Mouse (Mus musculus): ENCODE results near the gene Shmt1. TPM values are rescaled to one million over a fixed set of nuclear protein-coding genes. Genes with fewer than 3 reads are reported as not detected.
A peak's percentile ranks its signal among the peaks of the same experiment; 100 is the strongest.

The Shmt1 gene
- total and polyA plus RNA-seq, 2 experiments = 214 to 239 TPM

- H3K79me2 ChIP-seq (ENCODE audit: control insufficient read depth, insufficient read depth, low read length) = no peaks in the 10 kb centered on the region
- no peak overlapping the region for H3K4me3 ChIP-seq (ENCODE audit: insufficient read depth, low read depth, low read length)
- TF ChIP-seq POLR2A (IDR thresholded peaks at IDR 0.05; ENCODE audit: extremely low read depth, insufficient read depth, low read length) (no peak), CTCF (IDR thresholded peaks at IDR 0.05; ENCODE audit: low read depth, low read length) (no peak)
Measured at GRCm38 (mm10) chr11:60826700-60827099, 15.2 kb upstream of the Shmt1 start.

DNA sequence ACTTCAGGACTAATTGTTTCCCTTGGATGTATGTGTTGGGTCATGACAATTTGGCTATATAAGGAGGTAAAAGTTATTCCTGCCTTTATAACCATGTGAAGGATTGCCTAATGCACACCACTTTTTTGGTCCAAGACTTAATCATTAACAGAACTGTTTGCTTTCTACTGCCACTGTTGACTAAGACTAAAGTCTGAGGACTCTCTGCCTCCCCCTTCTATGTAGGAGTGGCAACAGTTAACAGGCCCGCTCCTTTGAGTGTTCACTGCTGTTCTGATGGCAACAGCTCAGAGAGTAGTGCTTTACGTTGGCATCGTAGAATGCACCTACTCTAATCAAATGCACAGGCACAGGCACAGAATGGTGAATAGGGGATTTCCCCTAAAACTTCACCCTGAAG, 13.7 kb upstream of the Shmt1 start:
- TF ChIP-seq CTCF (IDR thresholded peaks at IDR 0.05; ENCODE audit: low read depth, low read length) (no peak), POLR2A (IDR thresholded peaks at IDR 0.05; ENCODE audit: extremely low read depth, insufficient read depth, low read length) (no peak)
- no peak overlapping the region; the same call in 1 of the 2 replicates for H3K4me3 ChIP-seq (ENCODE audit: insufficient read depth, low read depth, low read length)
- H3K27me3 ChIP-seq (ENCODE audit: control insufficient read depth, insufficient read depth, low read length) = no peaks in the 10 kb centered on the region
- peak overlapping the region; percentile 91 for H3K27ac ChIP-seq (replicated peaks; ENCODE audit: insufficient read depth, low read depth, low read length)
- H3K36me3 ChIP-seq (ENCODE audit: control insufficient read depth, insufficient read depth, low read length) = no peaks in the 10 kb centered on the region
- H3K79me2 ChIP-seq (ENCODE audit: control insufficient read depth, insufficient read depth, low read length) = no peaks in the 10 kb centered on the region
- H3K9ac ChIP-seq (ENCODE audit: low read depth, low read length) = peak overlapping the region; percentile 66
- H3K4me1 ChIP-seq (ENCODE audit: control insufficient read depth, insufficient read depth, low read length) = peaks cover 10% of the 10 kb centered on the region
- DNase-seq (ENCODE audit: extremely low read depth, low read depth, low spot score) = peak; percentile 99
- 31% methylated on average over 3 of the region's 3 CpGs for WGBS

More at GRCm38 (mm10) chr11:60826700-60827099, 15.2 kb upstream of the Shmt1 start:
- H3K36me3 ChIP-seq (ENCODE audit: control insufficient read depth, insufficient read depth, low read length) = no peaks in the 10 kb centered on the region
- no peaks in the 10 kb centered on the region for H3K27me3 ChIP-seq (ENCODE audit: control insufficient read depth, insufficient read depth, low read length)
- 70% methylated on average over 1 of the region's 1 CpGs for WGBS
- peaks cover 10% of the 10 kb centered on the region for H3K4me1 ChIP-seq (ENCODE audit: control insufficient read depth, insufficient read depth, low read length)
- no peak for DNase-seq (ENCODE audit: extremely low read depth, low read depth, low spot score)
- H3K27ac ChIP-seq (replicated peaks; ENCODE audit: insufficient read depth, low read depth, low read length) = no peak overlapping the region
- H3K9ac ChIP-seq (ENCODE audit: low read depth, low read length) = no peak overlapping the region

- TF ChIP-seq POLR2A (IDR thresholded peaks at IDR 0.05; ENCODE audit: extremely low read depth, insufficient read depth, low read length) = no peak
- TF ChIP-seq CTCF (IDR thresholded peaks at IDR 0.05; ENCODE audit: low read depth, low read length) = no peak
- Histone ChIP-seq H3K9ac (ENCODE audit: low read depth, low read length) (no peak overlapping the region), H3K27me3 (ENCODE audit: control insufficient read depth, insufficient read depth, low read length) (no peaks in the 10 kb centered on the region), H3K79me2 (ENCODE audit: control insufficient read depth, insufficient read depth, low read length) (no peaks in the 10 kb centered on the region), H3K4me3 (ENCODE audit: insufficient read depth, low read depth, low read length) (no peak overlapping the region), H3K36me3 (ENCODE audit: control insufficient read depth, insufficient read depth, low read length) (no peaks in the 10 kb centered on the region), H3K27ac (replicated peaks; ENCODE audit: insufficient read depth, low read depth, low read length) (peak overlapping the region; percentile 6), H3K4me1 (ENCODE audit: control insufficient read depth, insufficient read depth, low read length) (peaks cover 8% of the 10 kb centered on the region)
- WGBS = 27% methylated on average over 2 of the region's 2 CpGs
- DNase-seq (ENCODE audit: extremely low read depth, low read depth, low spot score) = peak; percentile 90
Measured at GRCm38 (mm10) chr11:60823771-60824170, 12.3 kb upstream of the Shmt1 start.

- peaks cover 7% of the 10 kb centered on the region for H3K4me1 ChIP-seq (ENCODE audit: control insufficient read depth, insufficient read depth, low read length)
- no peak overlapping the region; the same call in 1 of the 2 replicates for H3K9ac ChIP-seq (ENCODE audit: low read depth, low read length)
- H3K36me3 ChIP-seq (ENCODE audit: control insufficient read depth, insufficient read depth, low read length) = no peaks in the 10 kb centered on the region
- H3K4me3 ChIP-seq (ENCODE audit: insufficient read depth, low read depth, low read length) = no peak overlapping the region
- peak overlapping the region; percentile 58 for H3K27ac ChIP-seq (replicated peaks; ENCODE audit: insufficient read depth, low read depth, low read length)
- no peaks in the 10 kb centered on the region for H3K79me2 ChIP-seq (ENCODE audit: control insufficient read depth, insufficient read depth, low read length)
- 28% methylated on average over 5 of the region's 5 CpGs for WGBS
- H3K27me3 ChIP-seq (ENCODE audit: control insufficient read depth, insufficient read depth, low read length) = no peaks in the 10 kb centered on the region
- DNase-seq (ENCODE audit: extremely low read depth, low read depth, low spot score) = peak; percentile 93
- no peak for TF ChIP-seq POLR2A (IDR thresholded peaks at IDR 0.05; ENCODE audit: extremely low read depth, insufficient read depth, low read length)
- TF ChIP-seq CTCF (IDR thresholded peaks at IDR 0.05; ENCODE audit: low read depth, low read length) = no peak
Measured at GRCm38 (mm10) chr11:60816398-60816797, 4.9 kb upstream of the Shmt1 start.

- H3K27ac ChIP-seq (replicated peaks; ENCODE audit: insufficient read depth, low read depth, low read length) = peak overlapping the region; percentile 94
- peak; percentile 84 for TF ChIP-seq POLR2A (IDR thresholded peaks at IDR 0.05; ENCODE audit: extremely low read depth, insufficient read depth, low read length)
- no peak for TF ChIP-seq CTCF (IDR thresholded peaks at IDR 0.05; ENCODE audit: low read depth, low read length)
- WGBS = under 1% methylated on average over 29 of the region's 29 CpGs
- H3K4me3 ChIP-seq (ENCODE audit: insufficient read depth, low read depth, low read length) = peak overlapping the region; percentile 70
- peak; percentile 94 for DNase-seq (ENCODE audit: extremely low read depth, low read depth, low spot score)
- H3K27me3 ChIP-seq (ENCODE audit: control insufficient read depth, insufficient read depth, low read length) = no peaks in the 10 kb centered on the region
- H3K9ac ChIP-seq (ENCODE audit: low read depth, low read length) = peak overlapping the region; percentile 85
- peaks cover 26% of the 10 kb centered on the region; the same call in 1 of the 2 replicates for H3K79me2 ChIP-seq (ENCODE audit: control insufficient read depth, insufficient read depth, low read length)
- peaks cover 5% of the 10 kb centered on the region for H3K36me3 ChIP-seq (ENCODE audit: control insufficient read depth, insufficient read depth, low read length)
- H3K4me1 ChIP-seq (ENCODE audit: control insufficient read depth, insufficient read depth, low read length) = peaks cover 19% of the 10 kb centered on the region
Measured at GRCm38 (mm10) chr11:60811054-60811460, 461 bp downstream of the Shmt1 start.
